Mouse (Mus musculus) hindbrain, postnatal 0 days (tissue): ENCODE results near the gene Catsperd. TPM values are rescaled to one million over a fixed set of nuclear protein-coding genes. Genes with fewer than 3 reads are reported as not detected.

ENCODE experiments used
- ATAC-seq: fragments of 200-750 bp; cut with Nextera tagmentation; 2 replicates; pipeline ENCODE4 v1.8.0; 2017; ENCODE audit warnings: mild to moderate bottlenecking, moderate TSS enrichment, moderate library complexity
- DNase-seq: peaks from one replicate; pipeline ENCODE4 v3.0.0-alpha.2; 2015; ENCODE audit warnings: low spot score
- H3K27ac ChIP-seq: fragments of 300-500 bp; sonication (generic); 2 replicates; pipeline ENCODE4 v1.5.1; 2014; ENCODE audit warnings: mild to moderate bottlenecking
- H3K27me3 ChIP-seq: fragments of 300-500 bp; sonication (generic); 2 replicates; pipeline ENCODE4 v1.6.1; 2014; ENCODE audit warnings: low read length, mixed read lengths; ENCODE audit not compliant: insufficient read depth
- H3K36me3 ChIP-seq: fragments of 300-500 bp; sonication (generic); 2 replicates; pipeline ENCODE4 v1.6.1; 2014; ENCODE audit warnings: low read length, mixed read lengths; ENCODE audit not compliant: insufficient read depth
- H3K4me1 ChIP-seq: fragments of 300-500 bp; sonication (generic); 2 replicates; pipeline ENCODE4 v1.6.1; 2014; ENCODE audit warnings: antibody characterized with exemption, low read length, mixed read lengths; ENCODE audit not compliant: insufficient read depth
- H3K4me2 ChIP-seq: fragments of 300-500 bp; sonication (generic); 2 replicates; pipeline ENCODE4 v1.6.1; 2014; ENCODE audit warnings: low read depth, mild to moderate bottlenecking, low read length, moderate library complexity, mixed read lengths
- H3K4me3 ChIP-seq: fragments of 300-500 bp; sonication (generic); 2 replicates; pipeline ENCODE4 v1.5.1; 2014; ENCODE audit warnings: low read length
- H3K9ac ChIP-seq: fragments of 300-500 bp; sonication (generic); replicated peaks from 2 replicates; pipeline ENCODE4 v1.6.1; 2014; ENCODE audit warnings: mild to moderate bottlenecking, low read length, moderate library complexity, mixed read lengths
- H3K9me3 ChIP-seq: fragments of 300-500 bp; sonication (generic); 2 replicates; pipeline ENCODE4 v1.6.1; 2016; ENCODE audit warnings: low read length, mixed read lengths
- CTCF ChIP-seq: IDR thresholded peaks from 2 replicates; pipeline ENCODE4 v1.5.1; 2016; ENCODE audit warnings: antibody characterized with exemption, control low read depth, low read depth
- WGBS: fragments of 180-500 bp; shearing (Covaris S2); extraction: QIAGEN DNeasy Blood & Tissue Kit; methylation state at CpG from one replicate; pipeline ENCODE4 v1.1.7; 2014; 5-methylcytosine and 5-hydroxymethylcytosine counted together
- polyA plus RNA-seq: library from polyadenylated mRNA; unstranded; fragments of >200 nt; fragmentation: Nextera tagmentation; extraction: Ambion mirVana; gene quantifications from 2 replicates; pipeline ENCODE4 v1.2.1, GENCODE M21; 2015
- total RNA-seq: library from RNA; depleted of rRNA; stranded (reverse); fragments of >200 nt; gene quantifications from 2 replicates; pipeline ENCODE4 v1.2.3, GENCODE M21; 2014

The Catsperd gene
- total and polyA plus RNA-seq, 2 experiments from 2014 or later = 1.2 to 2.4 TPM

DNA sequence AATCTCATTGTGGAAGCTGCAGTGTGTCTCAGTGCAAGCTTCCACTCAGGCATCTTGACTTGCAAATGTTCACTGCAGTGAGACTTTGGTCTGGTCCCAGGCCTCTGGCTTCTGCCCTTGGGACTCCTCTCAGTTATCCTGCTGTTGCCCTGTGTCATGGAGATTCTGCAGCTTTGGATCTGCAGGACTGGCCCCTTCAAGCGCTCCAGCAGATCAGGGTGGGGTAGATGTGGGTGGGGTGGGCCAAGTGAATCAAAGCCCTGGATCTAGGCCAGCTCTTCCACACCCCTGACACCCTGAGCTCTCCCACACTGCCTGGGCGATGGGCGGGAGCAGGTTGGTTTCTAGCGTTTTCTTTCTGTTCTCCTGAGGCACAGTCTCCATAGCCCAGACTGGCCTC, 3.9 kb downstream of the Catsperd start:
- DNase-seq = no peak
- Histone ChIP-seq H3K4me3 (no peak overlapping the region), H3K4me2 (no peak overlapping the region), H3K27ac (no peak overlapping the region), H3K9me3 (no peaks in the 10 kb centered on the region), H3K4me1 (0 out of 2 replicates have a peak, but pooled peaks cover 8% of the 10 kb centered on the region), H3K9ac (no peak overlapping the region), H3K36me3 (no peaks in the 10 kb centered on the region), H3K27me3 (no peaks in the 10 kb centered on the region)
- WGBS = 52% methylated on average over 4 of the region's 4 CpGs
- ATAC-seq = no peak
- no peak for TF ChIP-seq CTCF

DNA sequence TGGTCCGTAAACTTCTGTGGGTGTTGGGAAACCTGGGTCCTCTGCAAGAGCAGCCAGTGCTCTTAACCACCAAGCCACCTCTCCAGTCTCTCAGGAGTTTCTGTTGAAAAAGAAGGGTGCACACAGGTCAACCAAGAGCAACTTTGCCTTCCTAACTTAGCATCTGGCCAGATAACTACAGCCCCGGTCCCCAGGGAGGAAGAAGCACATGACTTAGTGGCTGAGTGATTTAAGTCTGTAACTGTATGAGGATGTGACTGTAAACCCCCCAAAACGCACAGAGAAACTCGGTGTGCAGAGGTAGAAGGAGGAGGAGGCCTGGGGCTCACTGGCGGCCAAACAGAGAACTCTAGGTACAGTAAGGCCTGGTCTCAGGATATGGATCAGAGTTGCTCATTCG, 6.1 kb downstream of the Catsperd start:
- Histone ChIP-seq H3K27me3 (no peaks in the 10 kb centered on the region), H3K4me3 (no peak overlapping the region), H3K36me3 (no peaks in the 10 kb centered on the region), H3K4me2 (no peak overlapping the region), H3K9ac (no peak overlapping the region), H3K27ac (no peak overlapping the region), H3K9me3 (no peaks in the 10 kb centered on the region), H3K4me1 (no peaks in the 10 kb centered on the region)
- no peak for TF ChIP-seq CTCF
- 87% methylated on average over 6 of the region's 6 CpGs for WGBS
- DNase-seq = no peak
- ATAC-seq = no peak

DNA sequence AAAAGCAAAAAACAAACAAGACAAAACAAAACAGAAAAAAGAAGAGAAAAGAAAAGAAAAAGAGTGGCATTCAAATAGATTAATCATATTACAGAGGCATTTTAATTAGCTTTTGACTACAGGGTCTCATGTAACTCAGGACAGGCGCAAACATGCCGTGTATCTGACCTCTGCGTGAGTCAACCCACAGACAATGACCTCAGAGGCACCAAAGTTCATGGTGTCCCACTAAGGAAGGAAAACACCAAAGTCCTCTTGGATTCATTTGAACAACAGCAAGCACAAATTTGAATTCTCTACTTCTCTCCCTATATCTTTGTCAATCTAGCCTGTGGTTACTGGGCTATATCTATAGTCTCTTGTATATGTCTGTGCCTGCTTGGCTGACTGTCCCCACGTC, 15.3 kb downstream of the Catsperd start:
- no peaks in the 10 kb centered on the region for H3K27me3 ChIP-seq
- no peaks in the 10 kb centered on the region for H3K4me1 ChIP-seq
- no peak for TF ChIP-seq CTCF
- H3K4me2 ChIP-seq = no peak overlapping the region
- H3K36me3 ChIP-seq = no peaks in the 10 kb centered on the region
- DNase-seq (no peak), ATAC-seq (no peak)
- H3K9ac ChIP-seq = no peak overlapping the region
- no peaks in the 10 kb centered on the region for H3K9me3 ChIP-seq
- H3K27ac ChIP-seq = no peak overlapping the region
- H3K4me3 ChIP-seq = no peak overlapping the region
- 84% methylated on average over 4 of the region's 4 CpGs for WGBS

DNA sequence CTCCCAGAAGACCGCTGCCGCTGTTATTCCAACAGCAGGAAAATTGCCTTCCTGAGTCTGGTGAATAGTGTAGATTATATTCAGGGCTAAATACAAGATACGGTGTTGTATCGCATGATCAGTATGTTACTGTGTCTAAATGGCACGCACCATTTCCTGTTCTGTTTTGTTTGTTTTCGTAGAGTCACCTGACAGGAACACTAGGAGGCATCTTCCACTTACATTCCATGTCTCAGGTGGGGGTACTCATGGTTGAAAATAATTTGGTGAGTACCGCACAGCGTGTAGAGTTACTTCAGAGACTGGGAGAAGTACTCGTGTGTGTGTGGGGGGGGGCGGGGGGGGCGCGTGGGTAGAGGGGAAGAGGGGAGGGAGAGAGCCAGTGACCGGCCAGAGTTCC, 19.6 kb downstream of the Catsperd start:
- no peaks in the 10 kb centered on the region for H3K27me3 ChIP-seq
- no peaks in the 10 kb centered on the region for H3K36me3 ChIP-seq
- H3K4me2 ChIP-seq = no peak overlapping the region
- H3K9me3 ChIP-seq = no peaks in the 10 kb centered on the region
- TF ChIP-seq CTCF = no peak
- no peak overlapping the region for H3K4me3 ChIP-seq
- H3K27ac ChIP-seq = no peak overlapping the region
- ATAC-seq (no peak), DNase-seq (no peak)
- no peaks in the 10 kb centered on the region for H3K4me1 ChIP-seq
- H3K9ac ChIP-seq = no peak overlapping the region
- 78% methylated on average over 10 of the region's 13 CpGs for WGBS

DNA sequence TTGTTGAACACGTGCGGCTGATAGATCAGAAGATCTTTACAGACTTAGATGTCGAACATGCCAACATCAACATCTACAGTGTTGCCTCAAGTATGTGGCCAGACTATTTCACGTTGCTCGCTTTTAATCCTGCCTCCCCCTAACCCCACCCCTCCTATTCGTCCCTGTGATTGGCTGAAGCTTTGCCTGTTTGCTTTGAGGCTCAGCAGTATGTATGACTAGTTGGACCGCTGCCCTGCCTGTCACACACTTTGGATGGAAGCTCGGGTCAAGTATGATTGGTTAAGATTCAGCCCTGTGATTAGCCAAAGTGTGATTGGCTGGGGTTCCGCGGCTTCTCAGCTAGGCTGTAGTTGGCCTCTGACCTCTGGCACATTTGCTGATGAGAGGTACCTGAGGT, 23.9 kb downstream of the Catsperd start:
- 32% methylated on average over 10 of the region's 10 CpGs for WGBS
- no peak overlapping the region for H3K27ac ChIP-seq
- DNase-seq = peak; percentile 18

DNA sequence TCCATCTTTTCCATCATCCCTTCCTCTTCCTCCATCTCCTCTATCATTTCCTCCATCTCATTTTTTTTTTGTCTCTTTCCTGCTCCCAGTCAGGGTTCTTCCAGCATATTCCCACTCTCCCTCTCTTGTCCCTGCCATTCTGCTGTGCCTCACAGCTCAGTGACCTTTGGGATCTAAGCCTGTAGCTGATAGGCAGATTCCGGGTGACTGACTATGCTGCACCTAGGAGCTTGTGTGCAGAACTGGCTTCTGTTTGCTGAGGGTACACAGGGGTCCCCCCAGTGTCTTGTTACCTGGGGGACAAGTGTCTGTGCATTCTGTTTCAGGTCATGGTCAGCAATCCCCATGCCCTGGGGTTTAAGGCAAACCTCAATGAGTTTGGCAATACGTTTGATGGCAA, 26.8 kb downstream of the Catsperd start:
- no peak for ATAC-seq
- Histone ChIP-seq H3K27ac (no peak overlapping the region), H3K4me1 (no peaks in the 10 kb centered on the region), H3K36me3 (no peaks in the 10 kb centered on the region), H3K4me3 (no peak overlapping the region), H3K27me3 (no peaks in the 10 kb centered on the region), H3K4me2 (no peak overlapping the region), H3K9ac (no peak overlapping the region), H3K9me3 (no peaks in the 10 kb centered on the region)
- no peak for DNase-seq
- WGBS = 76% methylated on average over 2 of the region's 2 CpGs
- TF ChIP-seq CTCF = no peak

More for the DNA sequence above, 23.9 kb downstream of the Catsperd start:
- TF ChIP-seq CTCF = no peak
- no peaks in the 10 kb centered on the region for H3K36me3 ChIP-seq
- H3K4me2 ChIP-seq = no peak overlapping the region
- no peaks in the 10 kb centered on the region for H3K9me3 ChIP-seq
- H3K4me3 ChIP-seq = no peak overlapping the region
- no peaks in the 10 kb centered on the region for H3K4me1 ChIP-seq
- ATAC-seq = no peak
- no peak overlapping the region for H3K9ac ChIP-seq
- no peaks in the 10 kb centered on the region for H3K27me3 ChIP-seq

DNA sequence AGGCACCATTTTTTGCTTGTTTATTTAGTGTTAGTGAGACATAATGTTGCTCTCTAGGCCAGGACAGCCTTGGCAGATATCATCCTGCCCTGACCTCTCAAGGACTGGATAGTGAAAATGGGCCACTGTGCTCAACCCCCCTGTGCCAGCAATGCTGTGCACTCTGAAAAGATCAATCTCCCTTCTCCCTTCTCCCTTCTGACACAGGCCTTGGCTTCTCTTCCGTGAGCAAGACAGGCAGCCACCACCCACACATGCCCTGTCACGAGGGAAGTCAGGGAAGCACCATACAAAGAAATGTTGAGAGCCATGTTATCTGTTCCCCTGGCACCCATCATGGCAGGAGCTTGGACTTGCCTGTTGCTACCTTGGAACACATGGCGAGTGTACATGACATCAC, 27.4 kb downstream of the Catsperd start:
- no peaks in the 10 kb centered on the region for H3K4me1 ChIP-seq
- WGBS = 86% methylated on average over 3 of the region's 3 CpGs
- H3K27ac ChIP-seq = no peak overlapping the region
- no peaks in the 10 kb centered on the region for H3K36me3 ChIP-seq
- no peak for ATAC-seq
- H3K9ac ChIP-seq = no peak overlapping the region
- H3K27me3 ChIP-seq = no peaks in the 10 kb centered on the region
- TF ChIP-seq CTCF = no peak
- H3K4me2 ChIP-seq = no peak overlapping the region
- no peaks in the 10 kb centered on the region for H3K9me3 ChIP-seq
- no peak for DNase-seq
- H3K4me3 ChIP-seq = no peak overlapping the region

DNA sequence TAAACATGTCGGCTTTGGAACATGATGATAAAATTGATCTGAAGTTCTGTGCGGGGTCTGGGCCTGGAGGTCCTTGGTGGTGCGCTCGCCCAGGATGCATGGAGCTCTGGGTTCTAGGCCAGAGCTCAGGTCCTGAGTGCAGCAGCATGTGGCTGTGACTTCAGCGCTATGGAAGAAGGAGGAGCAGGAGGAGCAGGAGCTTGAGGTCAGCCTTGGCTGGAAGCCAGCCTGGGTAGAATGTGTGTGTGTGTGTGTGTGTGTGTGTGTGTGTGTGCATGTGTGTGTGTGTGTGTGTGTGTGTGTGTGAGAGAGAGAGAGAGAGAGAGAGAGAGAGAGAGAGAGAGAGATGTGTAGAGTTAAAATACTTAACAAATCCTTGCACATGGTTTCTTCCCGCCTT, 28.2 kb downstream of the Catsperd start:
- H3K36me3 ChIP-seq = no peaks in the 10 kb centered on the region
- H3K4me3 ChIP-seq = no peak overlapping the region
- WGBS = 87% methylated on average over 6 of the region's 6 CpGs
- H3K9ac ChIP-seq = no peak overlapping the region
- no peaks in the 10 kb centered on the region for H3K27me3 ChIP-seq
- H3K4me1 ChIP-seq = no peaks in the 10 kb centered on the region
- ATAC-seq = no peak
- H3K27ac ChIP-seq = no peak overlapping the region
- H3K9me3 ChIP-seq = no peaks in the 10 kb centered on the region
- no peak overlapping the region for H3K4me2 ChIP-seq
- no peak for TF ChIP-seq CTCF
- no peak for DNase-seq
